Mouse (Mus musculus) layer of hippocampus, postnatal 10 days (tissue): ENCODE data around the gene Tnfrsf4. TPM values are rescaled to one million over a fixed set of nuclear protein-coding genes. Genes with fewer than 3 reads are reported as not detected.

Experiments used
- DNase-seq, 2 experiments: peaks; one replicate each; pipeline ENCODE4 v3.0.0; 2021; ENCODE audit warnings: low spot score in 2 of 2
- microRNA-seq, 2 experiments: library from miRNA; unstranded; fragments of <30 nt; microRNA quantifications; one replicate each; pipeline ENCODE4 v1.2.0; 2021
- total RNA-seq, 2 experiments: library from RNA; stranded (reverse); gene quantifications; 2 replicates each; pipeline ENCODE4 v1.2.3; 2021

The Tnfrsf4 gene
- total RNA-seq, 2 experiments from 2014 or later = 1.2 to 2.2 TPM

- no peak for DNase-seq
Observed at GRCm38 (mm10) chr4:156065156-156065894, 51.7 kb downstream of the Tnfrsf4 start.

Small RNA genes within 50 kb of the gene (microRNA-seq; reads per million reads assigned to microRNA genes)
- gene Mir200a = 0.59 to 1.3 reads per million in 2 experiments
- 4.2 to 15.3 reads per million in 2 experiments for gene Mir200b
- gene Mir429 = 12.7 to 15.5 reads per million in 2 experiments

Other genes with a start within 250 kb of the Tnfrsf4 start
- gene Vwa1, start 239.1 kb upstream of the Tnfrsf4 start, total RNA-seq = 10 to 100 TPM; 16.3 to 18.2 TPM
- 1 to 10 TPM; 3.5 to 4.5 TPM for gene Tmem88b, start 228.0 kb upstream of the Tnfrsf4 start, total RNA-seq
- gene Ankrd65, start 223.4 kb upstream of the Tnfrsf4 start, total RNA-seq = not detected
- 100 to 1,000 TPM; 109 to 114 TPM for gene Mrpl20, start 211.0 kb upstream of the Tnfrsf4 start, total RNA-seq
- gene Ccnl2, start 201.4 kb upstream of the Tnfrsf4 start, total RNA-seq = 10 to 100 TPM; 75.5 to 83.2 TPM
- 10 to 100 TPM; 66.7 to 77.0 TPM for gene Aurkaip1, start 182.6 kb upstream of the Tnfrsf4 start, total RNA-seq
- 10 to 100 TPM; 14.1 to 16.0 TPM for gene Mxra8, start 174.2 kb upstream of the Tnfrsf4 start, total RNA-seq
- gene Dvl1, start 166.4 kb upstream of the Tnfrsf4 start, total RNA-seq = 10 to 100 TPM; 69.5 to 82.8 TPM
- gene Tas1r3, start 150.5 kb upstream of the Tnfrsf4 start, total RNA-seq = under 1 TPM; 0.27 to 0.30 TPM
- gene Cptp, start 144.4 kb upstream of the Tnfrsf4 start, total RNA-seq = 10 to 100 TPM; 28.1 to 32.2 TPM
- gene Ints11, start 144.3 kb upstream of the Tnfrsf4 start, total RNA-seq = 10 to 100 TPM; 35.9 to 41.0 TPM
- gene Pusl1, start 122.1 kb upstream of the Tnfrsf4 start, total RNA-seq = 10 to 100 TPM; 68.1 to 77.0 TPM
- 100 to 1,000 TPM; 145 to 162 TPM for gene Acap3, start 122.0 kb upstream of the Tnfrsf4 start, total RNA-seq
- gene Ube2j2, start 70.0 kb upstream of the Tnfrsf4 start, total RNA-seq = 10 to 100 TPM; 93.3 to 97.5 TPM
- gene C1qtnf12, start 51.5 kb upstream of the Tnfrsf4 start, total RNA-seq = 10 to 100 TPM; 25.9 to 29.7 TPM
- 10 to 100 TPM; 10.6 to 11.6 TPM for gene B3galt6, start 21.2 kb upstream of the Tnfrsf4 start, total RNA-seq
- gene Sdf4, start 21.0 kb upstream of the Tnfrsf4 start, total RNA-seq = 100 to 1,000 TPM; 128 to 136 TPM
- not detected for gene Tnfrsf18, start 12.3 kb downstream of the Tnfrsf4 start, total RNA-seq
- under 1 TPM; 0.13 to 0.16 TPM for gene Ttll10, start 45.6 kb downstream of the Tnfrsf4 start, total RNA-seq
- gene 9430015G10Rik, start 96.1 kb downstream of the Tnfrsf4 start, total RNA-seq = 10 to 100 TPM; 22.6 to 28.9 TPM
- gene Rnf223, start 116.7 kb downstream of the Tnfrsf4 start, total RNA-seq = under 1 TPM; 0.43 to 0.47 TPM
- 100 to 1,000 TPM; 256 to 262 TPM for gene Agrn, start 183.6 kb downstream of the Tnfrsf4 start, total RNA-seq
- gene Isg15, start 187.0 kb downstream of the Tnfrsf4 start, total RNA-seq = not detected
- 1 to 10 TPM; 6.1 to 6.3 TPM for gene AW011738, start 189.5 kb downstream of the Tnfrsf4 start, total RNA-seq
- gene Perm1, start 202.0 kb downstream of the Tnfrsf4 start, total RNA-seq = under 1 TPM; 0.38 to 0.55 TPM
- gene Plekhn1, start 221.0 kb downstream of the Tnfrsf4 start, total RNA-seq = 10 to 100 TPM; 36.4 to 41.9 TPM
- 10 to 100 TPM; 61.2 to 64.3 TPM for gene Noc2l, start 222.2 kb downstream of the Tnfrsf4 start, total RNA-seq
- gene Samd11, start 241.8 kb downstream of the Tnfrsf4 start, total RNA-seq = 1 to 10 TPM; 2.9 to 4.2 TPM